Comparison of ENCODE assay signal across 22 mouse cellular contexts in genomic region chr1:160334791-160335190, GRCm38 (mm10).
"Had no signal": no experiment of that assay in that cellular context is flagged by ENCODE, and none has a peak within 500 bp of the region (broad histone marks: within the 10 kb centered on the region; RNA-seq: fewer than 3 reads in every experiment).

No protein-coding gene starts in this region.

- H3K4me2 ChIP-seq: limb, embryonic 12.5 days; limb, embryonic 15.5 days; liver, embryonic 11.5 days; lung, embryonic 14.5 days; midbrain, embryonic 12.5 days; midbrain, embryonic 15.5 days had no signal

- ATAC-seq: intestine, embryonic 16.5 days; liver, postnatal 0 days; lung, postnatal 0 days; midbrain, embryonic 15.5 days had no signal

- DNase-seq: kidney, adult 18-20 months; kidney, adult 9 months; kidney, postnatal 25 days; left cerebral cortex, postnatal 4 days; liver, postnatal 0 days; lung, embryonic 14.5 days; right cerebral cortex, adult 18-20 months; right cerebral cortex, postnatal 14 days; right cerebral cortex, postnatal 4 days; thymus, postnatal 25 days had no signal

- H3K36me3 ChIP-seq: limb, embryonic 12.5 days; limb, embryonic 15.5 days; midbrain, embryonic 12.5 days had no signal

- H3K4me3 ChIP-seq: limb, embryonic 12.5 days; limb, embryonic 15.5 days; midbrain, embryonic 12.5 days; midbrain, embryonic 15.5 days; myocyte had no signal

- H3K27ac ChIP-seq: kidney, postnatal 0 days; limb, embryonic 12.5 days; limb, embryonic 15.5 days; liver, embryonic 14.5 days; macrophage; midbrain, embryonic 12.5 days; midbrain, embryonic 15.5 days; stomach, postnatal 0 days had no signal

- H3K9me3 ChIP-seq: limb, embryonic 12.5 days; limb, embryonic 15.5 days; midbrain, embryonic 12.5 days; midbrain, embryonic 15.5 days had no signal

- H3K9ac ChIP-seq: limb, embryonic 12.5 days; limb, embryonic 15.5 days; liver, embryonic 14.5 days; liver, postnatal 0 days; lung, embryonic 14.5 days; midbrain, embryonic 12.5 days; midbrain, embryonic 15.5 days had no signal

- H3K4me1 ChIP-seq: limb, embryonic 12.5 days; limb, embryonic 15.5 days; midbrain, embryonic 12.5 days; midbrain, embryonic 15.5 days had no signal

- H3K27me3 ChIP-seq: limb, embryonic 12.5 days; limb, embryonic 15.5 days; midbrain, embryonic 12.5 days; midbrain, embryonic 15.5 days had no signal
